Mouse (Mus musculus) left cerebral cortex, adult 9 months (tissue): Measurements from ENCODE around the gene Scaper.

Source experiments
- DNase-seq, 2 experiments: peaks; one replicate each; pipeline ENCODE4 v3.0.0; 2022; ENCODE audit warnings: low spot score in 2 of 2

The Scaper gene

DNA sequence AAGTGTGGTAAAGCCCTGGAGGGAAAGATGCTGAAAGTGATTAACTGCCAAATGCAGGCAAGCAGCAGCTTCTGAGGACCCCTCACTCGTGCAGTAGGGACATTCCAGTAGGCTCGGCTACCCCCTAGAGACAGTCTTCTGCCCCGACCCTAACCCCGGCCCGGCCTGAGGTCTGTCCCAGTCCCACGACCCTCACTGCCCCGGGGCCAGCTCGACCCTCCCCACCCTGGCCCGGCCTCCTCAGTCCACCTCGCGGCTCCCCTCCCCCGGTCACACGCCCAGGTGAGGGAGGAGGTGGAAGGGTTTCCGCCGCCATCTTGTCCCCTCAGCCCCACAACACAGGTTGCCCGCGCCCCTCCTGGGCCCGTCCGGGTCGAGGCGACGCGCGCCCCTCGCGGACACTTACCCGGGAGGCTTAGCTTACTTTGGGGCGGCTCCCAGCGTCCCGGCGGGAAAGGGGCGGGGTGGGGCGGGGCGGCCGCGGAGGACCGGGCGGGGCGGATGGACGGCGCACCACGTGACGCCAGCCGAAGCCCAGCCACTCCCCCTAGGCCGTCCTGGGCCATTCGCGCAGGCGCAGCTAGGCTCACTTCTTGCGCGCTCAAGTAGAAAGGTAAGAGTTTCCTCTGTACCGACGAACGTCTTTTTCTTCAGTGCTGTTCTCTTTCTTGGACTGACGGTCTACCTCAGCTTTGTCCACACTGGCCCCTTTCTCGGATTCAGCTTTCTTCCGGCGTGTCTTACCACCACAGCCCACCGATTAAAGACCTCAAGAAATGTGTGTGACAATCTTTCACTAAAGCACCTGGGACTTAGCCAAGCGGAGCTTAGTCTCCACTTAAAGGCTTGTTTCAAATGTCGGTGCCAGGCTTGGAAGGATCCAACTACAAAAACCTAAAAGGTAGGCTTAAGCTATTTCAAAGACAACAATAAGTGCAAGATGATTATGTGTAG is at the start of gene Scaper:
TSS of gene Scaper (minus strand) at position 456 of the 954 bp plus-strand sequence.
- DNase-seq, result peak; percentile 46 to 81

DNA sequence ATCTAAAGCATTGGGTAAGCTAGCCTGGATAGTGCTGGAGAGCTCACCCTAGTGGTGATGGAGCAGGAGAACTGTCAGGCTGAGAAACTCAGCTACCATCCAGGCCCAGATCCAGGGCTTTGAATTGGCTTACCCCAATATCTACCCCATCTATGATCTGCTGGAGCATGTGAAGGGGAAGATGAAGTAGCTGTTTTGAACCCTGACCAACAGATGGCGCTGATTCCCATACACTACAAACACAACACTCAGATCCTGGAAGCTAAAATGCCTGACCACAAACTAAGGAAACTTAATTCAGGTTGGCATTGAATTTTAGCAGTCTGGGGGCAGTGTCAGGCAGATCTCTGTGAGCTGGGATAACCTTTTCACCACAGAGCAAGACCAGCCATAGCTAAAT is 8.9 kb upstream of the Scaper start:
- DNase-seq, result peak in 1 of 2 experiments; percentile 19

DNA sequence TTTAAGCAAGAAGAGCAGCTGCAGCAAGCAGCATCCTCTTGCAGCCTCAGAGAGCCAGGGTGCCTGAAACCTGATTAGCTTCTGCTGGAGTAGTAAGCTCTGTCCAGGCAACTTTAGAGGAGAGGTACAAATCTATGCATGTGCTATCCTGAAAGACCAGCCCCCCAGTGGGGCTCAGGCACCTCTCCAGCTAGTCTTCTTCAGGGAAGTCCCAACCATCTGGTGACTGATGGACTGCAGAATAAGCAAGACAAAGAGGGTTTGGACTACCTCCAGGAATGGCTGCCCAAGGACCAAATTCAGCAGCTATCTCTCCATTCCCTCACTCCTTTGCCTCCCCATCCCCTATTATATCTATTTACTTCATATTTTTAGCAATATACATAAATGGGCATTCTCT is 3.4 kb upstream of the Scaper start:
- DNase-seq, result no peak

DNA sequence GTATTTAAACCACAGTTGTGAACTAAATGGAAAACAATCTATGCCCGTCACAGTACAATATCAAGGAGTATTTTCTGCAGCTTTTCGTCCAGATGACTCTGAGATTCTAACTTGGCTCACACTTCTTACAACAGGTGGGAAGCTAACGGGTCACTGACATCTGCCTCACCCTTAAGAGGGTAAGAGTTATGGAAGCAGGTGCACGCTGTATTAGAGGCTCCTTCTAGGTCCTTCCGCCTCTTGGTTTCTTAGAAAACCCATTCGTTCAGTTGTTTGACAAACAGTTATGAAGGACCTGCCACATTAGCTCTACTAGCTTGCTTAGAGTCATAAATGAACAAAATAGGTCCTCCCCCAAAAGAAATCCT is 683 bp upstream of the Scaper start:
- no peak for DNase-seq

DNA sequence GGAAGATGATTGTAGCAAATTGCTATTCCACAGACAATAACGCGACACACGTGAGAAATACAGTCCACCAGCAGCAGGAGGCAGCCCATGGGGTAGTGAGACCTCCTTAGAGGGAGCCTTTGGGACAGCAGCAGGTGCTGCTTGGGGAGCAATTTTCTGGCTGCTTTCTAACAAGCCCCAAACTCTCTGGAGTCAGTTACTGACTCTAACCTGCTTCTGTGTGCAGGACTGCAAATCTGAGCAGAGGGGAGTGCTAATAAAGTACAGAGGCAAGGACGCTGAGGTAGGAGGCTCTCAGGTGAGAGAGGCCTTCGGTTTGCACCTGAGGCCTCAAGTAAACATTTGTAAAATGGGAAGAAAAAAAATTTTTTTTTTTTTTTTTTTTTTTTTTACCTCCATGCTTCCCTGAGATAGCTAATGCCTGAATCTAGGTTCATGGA is 675 bp downstream of the Scaper start:
- DNase-seq, result no peak

DNA sequence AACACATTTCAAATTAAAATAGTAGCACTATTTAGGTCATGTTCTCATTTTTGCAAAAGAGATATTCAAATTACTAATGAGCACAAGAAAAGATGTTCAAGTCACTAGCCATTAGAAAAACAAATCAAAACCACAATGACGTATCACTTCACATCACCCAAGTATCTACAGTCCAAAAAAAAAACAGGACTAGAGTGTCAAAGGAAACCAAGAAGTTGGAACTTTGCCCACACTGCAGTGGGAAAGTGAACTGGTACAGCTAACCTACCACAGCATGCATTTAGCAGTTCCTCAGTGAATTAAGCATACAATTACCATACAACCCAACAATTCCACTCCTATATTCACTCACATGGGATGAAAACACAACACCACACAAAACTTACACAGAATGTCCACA is 5.4 kb downstream of the Scaper start:
- DNase-seq, result no peak

DNA sequence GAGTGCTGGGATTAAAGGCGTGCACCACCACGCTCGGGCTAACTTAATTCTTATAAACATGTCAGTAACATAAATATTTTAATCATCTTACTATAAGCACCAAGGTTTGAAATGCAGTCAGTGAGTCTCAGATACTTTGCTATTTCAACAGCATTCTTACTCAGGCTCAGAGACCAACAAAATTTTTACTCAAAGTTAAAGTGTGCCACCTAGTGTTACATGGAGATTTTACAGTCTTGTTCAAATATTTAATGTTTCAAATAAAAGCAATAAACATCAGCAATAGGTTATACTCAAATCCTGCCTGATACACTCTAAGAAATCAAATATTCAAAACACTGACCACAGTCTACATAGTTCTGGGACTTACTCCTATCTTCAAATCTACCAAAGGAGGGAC is 19.3 kb downstream of the Scaper start:
- no peak for DNase-seq

DNA sequence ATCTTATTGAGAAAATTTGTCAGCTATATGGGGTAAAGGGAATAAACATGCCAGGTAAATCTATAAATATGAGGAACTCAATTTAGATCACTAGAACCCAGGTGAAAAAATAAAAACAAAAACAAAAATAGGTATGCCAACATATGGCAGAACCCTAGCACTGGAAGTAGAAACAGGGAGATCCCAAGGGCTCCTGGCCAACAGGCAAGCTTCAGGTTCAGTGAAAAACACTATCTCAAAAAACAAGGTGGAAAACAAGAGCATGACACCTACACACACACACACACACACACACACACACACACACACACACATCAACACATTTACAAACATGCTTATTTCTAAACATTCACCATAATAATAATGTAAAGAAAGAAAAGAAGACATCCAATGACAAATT is 21.2 kb downstream of the Scaper start:
- DNase-seq, result no peak

DNA sequence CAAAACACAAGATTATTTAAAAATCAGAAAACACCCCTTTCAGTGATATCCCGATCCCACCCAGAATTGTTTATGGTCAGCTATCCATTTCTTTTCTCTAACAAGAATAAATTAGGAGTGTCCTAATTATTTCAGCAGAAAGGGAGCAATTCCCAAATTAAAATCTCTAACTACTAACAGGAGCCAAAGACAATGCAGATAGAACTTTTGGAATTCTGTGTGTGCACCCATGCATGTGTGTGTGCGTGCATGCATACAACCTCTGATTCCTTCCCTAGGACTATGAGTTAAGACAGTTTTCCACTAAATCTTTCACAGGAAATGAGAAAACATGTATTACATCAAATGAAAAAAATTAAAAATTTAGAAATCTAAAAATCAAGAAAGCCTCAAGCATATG is 26.4 kb downstream of the Scaper start:
- no peak for DNase-seq

DNA sequence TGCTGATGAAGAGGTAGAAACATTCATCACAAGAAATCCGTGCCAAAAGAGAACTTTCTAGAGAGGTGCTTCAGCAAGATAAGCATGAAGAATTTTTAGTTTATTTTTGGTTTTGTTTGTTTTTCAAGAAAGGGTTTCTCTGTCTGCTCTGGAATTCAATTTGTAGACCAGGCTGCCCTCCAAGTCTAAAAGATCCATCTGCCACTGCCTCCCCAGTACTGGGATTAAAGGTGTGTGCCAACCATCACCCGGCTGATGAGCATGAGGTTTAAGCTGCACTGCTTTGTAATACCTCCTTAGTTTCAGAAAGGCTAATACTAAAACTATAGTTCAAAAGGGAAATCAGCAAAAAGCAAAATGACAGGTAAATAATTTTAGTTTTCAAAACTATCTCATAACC is 35.0 kb downstream of the Scaper start:
- DNase-seq, result no peak

DNA sequence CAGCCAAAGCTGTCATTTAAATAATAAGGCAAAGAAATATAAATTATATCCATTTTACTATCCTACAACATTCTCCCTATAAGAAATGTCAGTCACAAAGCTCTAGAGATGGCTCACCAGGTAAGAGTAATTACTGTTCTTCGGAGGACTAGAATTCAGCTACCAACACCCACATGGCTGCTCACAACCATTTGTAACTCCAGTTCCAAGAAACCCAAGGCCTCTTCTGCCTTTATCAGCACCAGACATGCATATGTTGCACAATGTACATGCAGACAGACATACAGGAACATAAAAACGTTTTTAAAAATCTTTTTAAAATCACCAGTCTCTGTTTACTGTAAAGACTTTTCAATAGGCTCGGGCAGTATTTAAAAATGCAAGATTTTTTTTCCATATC is 36.3 kb downstream of the Scaper start:
- no peak for DNase-seq

DNA sequence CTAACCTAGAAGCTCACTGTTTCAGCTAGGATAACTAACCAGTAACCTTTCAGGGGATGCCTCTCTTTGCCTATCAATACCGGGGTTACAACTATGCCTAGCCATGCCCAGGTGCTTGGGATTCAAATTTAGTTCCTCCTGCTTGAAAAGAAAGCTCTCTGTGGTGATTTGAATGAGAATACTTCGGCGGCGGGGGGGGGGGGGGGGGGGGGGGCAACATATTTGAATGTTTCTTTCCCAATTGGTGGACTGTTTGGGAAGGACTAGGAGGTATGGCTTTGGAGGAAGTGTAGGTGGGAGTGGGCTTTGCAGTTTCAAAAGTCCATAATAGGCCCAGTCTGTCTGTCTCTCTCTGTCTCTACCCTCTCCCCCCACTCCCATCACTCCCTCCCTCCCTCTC is 37.4 kb downstream of the Scaper start:
- DNase-seq, result no peak

DNA sequence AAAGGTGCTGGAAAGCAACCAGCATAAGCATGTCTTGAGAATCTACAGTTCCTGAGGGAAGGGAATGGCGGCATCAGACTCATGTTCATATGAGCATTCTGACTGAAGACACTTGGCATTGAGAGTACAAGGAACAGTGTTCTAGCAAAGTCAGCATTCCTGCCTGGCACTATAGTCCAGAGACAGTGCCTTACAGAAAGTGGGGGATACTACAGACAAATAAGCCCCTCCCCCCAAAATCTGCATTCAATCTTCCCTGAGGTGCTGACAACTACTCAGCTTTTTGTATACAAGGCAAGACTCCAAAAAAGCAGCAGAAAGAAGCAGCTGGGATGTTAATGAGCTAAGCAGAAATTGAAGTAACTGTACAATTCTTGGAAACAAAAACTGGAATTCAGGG is 59.9 kb downstream of the Scaper start:
- no peak for DNase-seq

DNA sequence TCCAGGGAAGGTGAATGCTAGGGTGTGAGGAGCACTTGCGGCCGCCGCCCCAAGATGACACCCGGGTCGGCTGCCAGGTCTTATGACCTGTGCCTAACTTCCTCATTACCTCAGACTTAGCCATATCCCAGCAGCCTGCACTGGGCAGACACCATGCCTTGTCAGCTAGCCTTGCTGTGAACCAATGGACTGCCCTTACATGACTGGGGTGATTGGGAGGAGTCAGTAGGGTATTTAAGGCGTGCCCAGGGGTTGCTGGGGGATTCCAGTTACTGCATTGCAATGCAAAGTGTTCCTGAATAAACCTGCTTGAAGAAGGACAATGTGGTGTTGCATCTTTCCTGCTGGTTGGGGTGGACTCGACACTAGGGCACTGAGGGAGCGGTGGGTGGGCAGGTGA is 148.5 kb downstream of the Scaper start:
- DNase-seq, result no peak

DNA sequence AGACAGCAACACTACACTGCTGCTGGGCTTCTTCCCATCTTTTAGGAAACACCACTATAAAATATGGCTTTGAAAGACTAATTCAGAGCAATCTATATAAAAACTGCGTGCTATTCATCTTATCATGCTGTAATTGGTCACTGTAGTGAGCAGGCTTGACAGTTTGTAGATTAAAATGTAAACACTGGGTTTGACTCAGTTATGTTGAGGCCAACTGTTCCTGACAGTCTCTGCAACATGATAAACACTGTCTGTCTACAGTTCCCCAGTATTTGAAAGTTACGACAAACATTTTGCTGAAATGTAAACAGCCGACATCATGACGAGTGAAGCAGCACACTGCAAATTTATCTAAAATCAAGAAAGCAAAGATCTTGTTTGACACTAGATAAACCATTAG is 225.9 kb downstream of the Scaper start:
- no peak for DNase-seq

DNA sequence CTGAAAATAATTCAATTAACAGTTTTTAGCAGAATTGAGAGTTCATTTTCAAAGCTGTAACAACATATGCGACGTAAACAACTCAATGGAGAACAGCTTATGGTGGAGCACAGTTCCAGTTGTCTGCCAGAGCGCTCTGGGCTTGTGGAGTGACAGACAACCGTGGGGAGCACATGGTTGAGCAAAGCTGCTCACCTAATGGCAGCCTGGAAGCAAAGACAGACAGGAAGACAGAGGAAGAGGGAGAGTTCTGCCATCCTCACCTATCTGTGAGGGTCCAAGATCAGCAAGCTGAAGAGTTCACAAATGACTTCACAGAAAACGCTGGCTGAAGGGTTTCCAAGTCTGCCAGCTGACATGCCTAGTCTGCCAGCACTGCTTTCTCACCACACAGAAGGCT is 227.4 kb downstream of the Scaper start:
- DNase-seq, result no peak

DNA sequence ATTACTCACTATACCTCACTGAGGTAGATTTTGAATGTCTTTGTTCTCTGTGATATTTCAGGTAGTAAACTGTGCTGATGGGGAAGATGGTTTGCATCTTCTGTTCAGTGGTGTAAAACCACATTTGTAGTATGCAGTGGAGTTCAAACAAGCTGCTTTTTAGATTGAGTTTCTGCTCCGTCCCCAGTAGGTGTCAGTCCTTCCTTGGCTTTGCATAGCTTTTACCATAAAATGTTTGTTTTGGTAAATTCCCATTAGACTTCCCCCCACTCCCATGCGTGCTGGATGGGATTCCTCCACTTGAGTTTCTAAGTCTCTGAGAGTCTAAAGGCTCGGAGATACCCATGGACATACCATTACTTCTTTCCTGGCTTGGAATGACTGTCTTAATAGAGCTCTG is 231.3 kb downstream of the Scaper start:
- DNase-seq, result no peak

DNA sequence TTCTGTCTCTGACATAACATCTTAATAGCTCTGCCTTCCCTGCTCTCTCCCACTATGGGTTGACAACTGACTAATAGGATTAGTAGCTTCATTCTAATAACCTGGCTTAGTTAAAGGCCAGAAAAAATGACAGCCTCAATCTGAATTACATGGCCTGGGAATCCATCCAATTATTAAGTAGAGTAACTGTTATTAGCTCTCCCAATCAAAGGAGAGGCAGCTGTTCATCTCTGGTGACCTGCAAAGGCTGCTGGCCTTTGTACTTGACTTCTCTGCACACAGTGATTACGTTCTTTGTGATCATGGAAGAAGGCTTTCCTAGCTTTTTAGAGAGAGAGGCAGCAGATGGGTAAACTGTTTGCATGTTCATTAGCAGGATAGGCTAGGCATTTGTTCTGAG is 242.6 kb downstream of the Scaper start:
- no peak for DNase-seq

DNA sequence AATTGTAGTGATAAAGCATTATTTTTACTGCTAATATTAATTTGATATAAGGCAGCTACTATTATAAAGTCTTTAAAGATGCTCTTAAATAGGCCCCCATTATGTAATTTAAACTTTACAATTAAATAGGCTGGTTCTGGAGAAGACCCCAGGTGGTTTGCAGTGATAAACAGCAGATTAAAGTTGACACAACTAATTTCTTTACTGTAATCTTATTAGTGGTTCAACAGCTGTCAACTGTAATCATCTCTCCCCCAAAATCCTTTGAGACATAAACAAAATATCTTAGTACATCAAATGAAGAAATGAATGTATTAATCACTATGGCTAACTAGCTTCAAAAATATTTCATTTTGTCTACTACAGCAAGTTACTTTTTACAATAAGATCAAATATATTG is 260.8 kb downstream of the Scaper start:
- no peak for DNase-seq

DNA sequence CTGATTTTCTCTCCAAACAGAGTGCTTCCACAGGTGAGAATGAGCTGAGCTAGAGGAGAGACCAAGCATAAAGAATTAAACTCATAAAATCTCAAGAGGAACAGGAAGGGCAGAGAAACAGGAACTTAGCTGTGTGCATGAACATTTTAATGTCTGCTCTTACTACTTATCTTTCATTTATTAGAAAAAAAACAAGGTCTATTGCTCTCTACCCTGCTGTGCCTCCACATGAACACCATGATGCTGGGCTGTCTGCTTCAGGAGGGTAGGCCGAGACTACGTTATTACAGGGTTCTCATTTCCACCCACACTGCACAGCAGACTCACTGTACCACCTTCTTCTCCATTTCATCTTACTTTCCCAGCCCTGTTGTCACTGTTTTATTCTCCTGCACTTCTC is 291.5 kb downstream of the Scaper start:
- DNase-seq, result no peak

DNA sequence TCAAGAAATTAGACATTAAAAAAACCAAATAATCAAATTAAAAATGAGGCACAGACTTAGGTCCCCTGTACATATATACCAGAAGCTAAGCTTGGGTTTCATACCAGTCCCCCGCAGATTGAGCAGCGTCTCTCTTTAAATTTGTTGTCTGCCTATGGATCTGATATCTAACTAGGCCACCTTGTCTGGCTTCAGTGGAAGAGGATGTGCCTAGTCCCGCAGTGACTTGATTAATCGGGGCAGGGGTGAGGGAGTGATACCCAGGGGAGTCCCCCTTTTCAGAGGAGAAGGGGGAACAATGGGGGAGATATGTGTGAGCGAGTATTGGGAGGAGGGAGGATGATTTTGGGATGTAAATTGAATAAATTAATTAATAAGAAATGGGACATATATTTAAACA is 310.9 kb downstream of the Scaper start:
- no peak for DNase-seq

DNA sequence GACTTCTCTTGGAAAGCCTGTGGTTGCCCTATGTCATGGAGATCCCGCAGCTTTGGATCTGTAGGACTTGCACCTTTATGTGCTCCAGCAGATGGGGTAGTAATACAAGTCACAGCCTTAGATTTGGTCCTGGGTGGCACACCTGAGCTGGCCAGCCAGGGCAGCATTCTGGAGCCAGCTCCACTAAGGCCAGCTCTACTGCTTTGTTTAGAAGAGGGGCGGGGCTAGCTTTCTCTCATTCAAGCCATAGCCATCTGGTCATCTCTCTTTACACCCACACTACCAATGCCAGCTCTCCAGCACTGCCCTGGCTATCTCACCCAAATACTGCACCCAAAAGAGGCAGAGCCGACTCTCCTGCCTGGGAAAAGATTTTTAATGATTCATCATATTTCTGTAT is 323.2 kb downstream of the Scaper start:
- DNase-seq, result no peak

DNA sequence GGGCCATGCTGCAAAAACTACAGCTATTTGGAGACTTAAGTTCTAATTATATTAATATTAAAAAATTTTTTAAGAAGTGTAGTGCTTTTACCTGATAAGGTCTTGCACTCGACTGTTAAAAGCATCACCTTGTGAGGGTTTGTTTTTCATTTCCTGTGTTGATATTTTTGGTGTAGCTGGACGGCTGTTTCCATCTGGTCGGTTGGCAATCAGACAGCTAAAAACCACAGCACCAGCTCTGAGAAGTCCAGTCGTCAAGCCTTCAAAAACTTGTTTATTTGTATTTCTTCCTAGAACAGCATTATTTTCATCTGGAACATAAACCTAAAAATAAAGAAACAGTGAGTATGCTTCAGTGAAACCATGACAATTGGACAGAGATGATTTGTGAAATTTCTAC is 328.2 kb downstream of the Scaper start:
- DNase-seq, result no peak
